Mouse (Mus musculus): ENCODE measurements around the gene Tmem238. TPM values are rescaled to one million over a fixed set of nuclear protein-coding genes. Genes with fewer than 3 reads are reported as not detected.

Tmem238 gene
- 0.76 TPM for polyA plus RNA-seq (2014; fragmentation: Illumina TruSeq; extraction: RNeasy Lipid Tissue Mini Kit (QIAGEN cat#74804); ENCODE audit: low read depth, low replicate concordance)

DNA sequence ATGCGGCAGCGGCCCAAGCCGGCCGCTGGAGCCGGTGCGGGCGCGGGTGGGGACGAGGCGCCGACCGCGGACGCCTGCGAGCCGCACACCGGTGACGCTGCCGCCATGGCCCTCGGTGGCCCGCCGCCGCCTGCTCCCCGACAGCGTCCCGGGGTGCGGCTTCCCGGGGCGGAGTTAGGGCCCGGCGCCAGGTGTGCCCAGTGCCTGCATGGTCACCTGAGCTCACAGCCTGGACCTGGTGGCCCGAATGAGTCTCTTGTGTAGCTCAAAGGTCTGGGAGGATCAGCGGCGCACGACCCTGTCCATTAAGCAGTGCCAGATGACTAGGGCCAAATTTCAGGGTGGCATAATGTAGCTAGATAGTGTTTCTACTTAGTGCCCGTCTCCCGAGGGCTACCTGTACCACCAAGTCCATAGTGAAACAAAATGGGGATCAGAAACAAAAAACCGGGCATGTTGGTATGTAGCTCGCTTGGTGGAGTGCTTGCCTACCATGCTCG is at the start of gene Tmem238:
Gene Tmem238 (minus strand): TSS at position 221 of the 500 bp plus-strand sequence.

DNA sequence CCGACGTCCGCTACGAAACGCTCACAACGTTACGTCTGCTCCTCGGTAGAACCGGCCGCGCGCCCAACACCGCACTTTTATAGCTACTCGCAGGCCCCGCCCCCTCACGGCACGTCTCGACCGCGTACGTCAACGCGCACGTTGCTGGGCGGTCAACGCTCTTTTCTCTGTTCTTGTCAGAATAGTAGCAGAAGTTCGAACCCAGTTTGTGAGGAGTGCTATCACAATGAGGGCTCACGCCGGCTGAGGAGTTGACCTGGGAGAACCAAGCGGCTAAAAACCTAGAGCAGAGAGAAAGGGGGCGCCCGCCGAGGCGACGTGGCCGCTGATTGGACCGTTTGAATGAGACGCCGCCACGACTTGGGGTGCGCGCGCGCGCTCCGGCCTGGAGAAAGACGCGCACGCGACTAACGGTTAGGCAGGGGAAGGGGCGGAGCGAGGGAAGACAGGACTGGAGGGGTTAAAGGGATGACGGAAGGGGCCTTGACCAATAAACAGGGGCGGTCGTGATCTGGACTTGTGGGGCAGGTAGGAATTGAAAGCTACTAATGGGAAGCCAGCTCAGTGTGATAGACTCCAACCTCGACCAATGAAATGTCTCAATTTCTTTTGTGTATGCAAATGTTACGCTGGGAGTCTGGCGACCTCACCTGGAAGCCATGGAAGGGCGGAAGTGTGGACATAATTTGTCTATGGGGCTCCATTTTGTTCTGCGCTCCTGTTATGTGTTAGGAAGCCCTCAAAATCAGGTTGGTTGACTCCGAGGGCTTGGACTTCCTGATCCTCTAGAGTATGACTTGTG is 23.0 kb upstream of the Tmem238 start, which contains the start of gene Ube2s:
Gene Ube2s (minus strand): TSS at position 288 of the 802 bp plus-strand sequence.

DNA sequence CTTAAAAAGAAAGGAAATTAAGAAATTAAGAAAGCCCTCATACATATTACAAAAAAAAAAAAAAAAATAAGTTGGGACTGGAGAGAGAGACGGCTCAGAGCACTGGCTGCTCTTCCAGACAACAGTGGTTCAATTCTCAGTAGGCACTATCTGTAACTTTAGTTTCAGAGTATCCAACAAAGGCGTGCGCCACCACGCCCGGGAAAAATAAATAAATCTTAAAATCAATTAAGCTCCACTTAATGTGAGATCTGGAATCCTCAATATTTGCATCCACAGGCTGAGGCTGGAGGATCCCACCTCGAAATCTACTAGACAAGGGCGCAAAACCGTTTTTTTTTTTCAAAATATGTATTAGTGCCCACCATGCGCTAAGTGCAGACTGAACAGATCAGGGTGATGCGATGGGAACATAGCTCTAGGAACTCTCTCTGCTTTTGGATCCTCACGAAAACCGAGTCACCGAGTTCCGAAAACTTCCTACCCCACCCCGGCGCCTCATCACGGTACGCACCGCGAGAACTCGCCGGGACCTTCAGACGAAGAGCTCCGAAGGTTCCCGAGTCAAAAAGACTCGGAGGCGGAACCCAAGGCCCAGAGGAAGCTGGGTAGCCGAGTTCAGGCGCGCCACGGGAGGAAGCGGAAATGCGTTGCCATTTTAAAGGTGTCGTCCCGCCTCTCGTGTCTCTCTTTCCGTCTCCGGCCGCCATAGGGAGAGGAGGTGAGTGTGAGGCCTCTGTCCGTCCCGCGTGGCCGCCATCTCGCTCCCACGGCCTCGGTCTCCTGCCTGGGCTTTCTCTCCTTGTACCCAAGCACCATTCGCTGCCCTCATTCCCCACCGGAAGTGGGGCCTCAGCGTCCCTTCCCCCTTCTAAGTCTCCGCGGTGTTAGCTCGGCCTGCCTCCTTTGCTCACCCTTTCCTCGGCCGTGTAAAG is 3.1 kb upstream of the Tmem238 start, which contains the start of gene Rpl28:
Gene Rpl28 (plus strand): TSS at position 597 of the 935 bp plus-strand sequence.

DNA sequence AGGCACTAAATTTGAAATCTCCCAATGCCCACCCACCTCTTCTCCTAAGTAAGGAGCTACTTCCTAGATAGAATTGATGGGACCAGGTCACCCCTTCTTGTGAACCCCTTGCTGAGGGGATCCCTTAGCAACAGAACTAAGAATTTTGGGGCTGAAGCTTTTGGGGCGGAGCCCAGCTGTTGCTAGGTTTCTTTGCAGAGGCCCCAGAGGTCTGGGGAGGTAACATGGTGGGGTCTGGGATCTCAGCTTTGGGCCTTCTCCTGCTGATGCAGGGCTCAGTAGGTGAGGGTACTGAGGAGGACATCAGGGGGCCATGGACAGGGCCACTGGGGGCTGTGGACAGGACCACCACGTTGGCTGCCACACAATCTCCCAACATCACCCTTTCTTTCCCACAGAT is 6.7 kb downstream of the Tmem238 start, which contains the start of the genes Il11 and Tmem190:
Gene Il11 (minus strand): TSS at position 101 of the 400 bp plus-strand sequence.
Gene Tmem190 (plus strand): TSS at position 179 of the 400 bp plus-strand sequence.

DNA sequence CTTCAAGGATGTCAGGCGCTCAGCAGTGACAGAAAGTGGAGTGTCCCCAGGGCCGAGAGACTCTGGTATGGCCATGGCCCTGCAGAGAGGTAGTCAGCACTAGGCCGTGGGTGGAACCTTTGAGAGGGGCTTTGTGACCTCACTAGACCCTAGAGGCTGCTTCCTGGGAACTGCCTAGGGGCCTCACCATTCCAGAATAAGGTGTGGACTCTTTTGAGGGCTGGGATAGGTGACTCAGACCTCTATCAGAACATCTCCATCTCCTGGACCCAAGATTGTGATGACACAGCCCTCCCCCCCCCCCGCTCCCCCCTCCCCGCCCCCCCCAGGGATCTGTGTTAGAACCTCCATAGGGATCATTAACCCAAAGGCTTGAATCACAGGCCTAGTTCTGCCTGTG is 18.3 kb downstream of the Tmem238 start, which contains the start of gene Fam71e2:
Gene Fam71e2 (minus strand): TSS at position 101 of the 400 bp plus-strand sequence.

DNA sequence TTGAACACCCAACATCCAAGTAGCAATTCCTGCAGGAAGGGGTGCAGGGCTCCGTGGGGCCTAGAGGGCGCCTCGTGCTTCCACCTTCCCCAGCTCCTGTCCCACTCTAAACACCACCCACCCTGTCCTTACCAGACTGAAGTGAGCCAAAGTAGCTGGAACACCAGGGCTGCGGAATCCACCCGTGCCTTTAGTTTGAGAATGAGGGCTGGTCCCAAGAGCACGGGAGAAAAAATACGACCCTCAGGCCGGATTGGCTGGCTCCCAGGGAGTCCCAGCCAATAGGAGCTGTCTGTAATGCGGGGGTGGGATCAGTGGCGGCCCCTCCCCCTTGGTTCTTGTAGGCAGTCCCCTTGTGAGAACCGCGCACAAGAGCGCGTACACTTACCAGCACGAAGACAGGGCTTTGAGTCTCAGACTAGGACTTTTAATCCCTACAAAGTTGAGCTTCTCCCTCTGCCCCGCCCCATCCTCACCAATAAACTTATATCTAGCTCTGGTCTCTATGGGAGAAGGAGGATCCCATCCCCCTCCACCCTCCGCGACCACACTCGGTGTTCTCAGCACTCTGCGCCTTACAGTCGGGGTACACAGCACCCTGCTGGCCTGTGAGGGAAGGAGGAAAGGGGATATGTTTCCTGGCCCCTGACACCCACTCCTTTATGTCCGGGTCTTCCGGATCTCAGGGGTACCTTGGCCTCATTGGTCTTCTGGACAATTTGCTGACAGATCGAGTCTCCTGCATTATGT is 36.5 kb downstream of the Tmem238 start, which contains the start of gene Cox6b2:
Gene Cox6b2 (minus strand): TSS at position 274 of the 750 bp plus-strand sequence.

DNA sequence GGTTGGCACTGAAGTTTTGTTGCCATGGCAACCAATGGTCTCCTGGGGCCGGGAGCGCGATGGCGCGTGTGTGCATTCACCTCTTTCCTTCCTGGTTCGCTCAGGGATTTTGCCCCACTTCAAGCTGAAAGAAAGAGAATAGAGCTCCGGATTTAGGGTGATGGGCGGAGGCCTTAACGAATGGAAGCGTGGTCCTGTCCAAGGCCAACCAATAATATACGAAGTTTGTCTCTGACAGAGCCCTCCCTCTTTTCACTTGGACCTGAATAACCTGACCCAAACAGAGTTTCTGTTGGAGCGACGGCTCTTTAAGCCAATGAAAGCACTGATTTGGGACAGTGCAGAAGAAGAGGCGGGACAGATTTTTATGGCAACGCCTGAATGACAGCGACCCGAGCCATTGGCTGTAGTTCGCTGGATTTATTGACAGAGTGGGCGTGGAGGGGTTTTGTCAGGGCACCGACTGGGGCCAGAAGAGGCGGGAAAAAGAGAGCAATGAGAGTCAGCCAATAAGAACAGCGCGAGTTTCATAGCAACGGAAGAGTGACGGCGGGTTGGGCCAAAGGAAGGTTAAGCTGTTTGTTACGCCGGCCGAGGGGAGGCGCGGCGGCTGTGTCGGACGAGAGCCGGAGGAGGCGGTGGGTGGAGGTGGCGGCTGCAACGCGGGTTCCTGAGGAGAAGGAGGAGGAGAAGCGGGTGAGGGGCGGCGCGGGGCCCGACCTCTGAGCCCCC is 49.7 kb downstream of the Tmem238 start, which contains the start of gene Kmt5c:
Gene Kmt5c (plus strand): TSS at position 572 of the 732 bp plus-strand sequence.

Other genes with a start within 250 kb of the Tmem238 start
- gene Syt5, start 242.1 kb downstream of the Tmem238 start, polyA plus RNA-seq (2014; fragmentation: Illumina TruSeq; extraction: RNeasy Lipid Tissue Mini Kit (QIAGEN cat#74804); ENCODE audit: low read depth, low replicate concordance), result 1.2 TPM
- not detected for gene Ptprh, start 185.6 kb downstream of the Tmem238 start, polyA plus RNA-seq (2014; fragmentation: Illumina TruSeq; extraction: RNeasy Lipid Tissue Mini Kit (QIAGEN cat#74804); ENCODE audit: low read depth, low replicate concordance)
- gene Tmem86b, start 158.2 kb downstream of the Tmem238 start, polyA plus RNA-seq (2014; fragmentation: Illumina TruSeq; extraction: RNeasy Lipid Tissue Mini Kit (QIAGEN cat#74804); ENCODE audit: low read depth, low replicate concordance), result 0.99 TPM
- gene Ppp6r1, start 130.6 kb downstream of the Tmem238 start, polyA plus RNA-seq (2014; fragmentation: Illumina TruSeq; extraction: RNeasy Lipid Tissue Mini Kit (QIAGEN cat#74804); ENCODE audit: low read depth, low replicate concordance), result 11.8 TPM
- not detected for gene Hspbp1, start 104.6 kb downstream of the Tmem238 start, polyA plus RNA-seq (2014; fragmentation: Illumina TruSeq; extraction: RNeasy Lipid Tissue Mini Kit (QIAGEN cat#74804); ENCODE audit: low read depth, low replicate concordance)
- gene Brsk1, start 99.1 kb downstream of the Tmem238 start, polyA plus RNA-seq (2014; fragmentation: Illumina TruSeq; extraction: RNeasy Lipid Tissue Mini Kit (QIAGEN cat#74804); ENCODE audit: low read depth, low replicate concordance), result 0.35 TPM
- not detected for gene Tmem150b, start 64.4 kb downstream of the Tmem238 start, polyA plus RNA-seq (2014; fragmentation: Illumina TruSeq; extraction: RNeasy Lipid Tissue Mini Kit (QIAGEN cat#74804); ENCODE audit: low read depth, low replicate concordance)
- gene Kmt5c, start 49.5 kb downstream of the Tmem238 start, polyA plus RNA-seq (2014; fragmentation: Illumina TruSeq; extraction: RNeasy Lipid Tissue Mini Kit (QIAGEN cat#74804); ENCODE audit: low read depth, low replicate concordance), result 1.4 TPM
- gene Cox6b2, start 36.6 kb downstream of the Tmem238 start, polyA plus RNA-seq (2014; fragmentation: Illumina TruSeq; extraction: RNeasy Lipid Tissue Mini Kit (QIAGEN cat#74804); ENCODE audit: low read depth, low replicate concordance), result not detected
- not detected for gene Fam71e2, start 18.4 kb downstream of the Tmem238 start, polyA plus RNA-seq (2014; fragmentation: Illumina TruSeq; extraction: RNeasy Lipid Tissue Mini Kit (QIAGEN cat#74804); ENCODE audit: low read depth, low replicate concordance)
- not detected for gene Il11, start 6.8 kb downstream of the Tmem238 start, polyA plus RNA-seq (2014; fragmentation: Illumina TruSeq; extraction: RNeasy Lipid Tissue Mini Kit (QIAGEN cat#74804); ENCODE audit: low read depth, low replicate concordance)
- gene Tmem190, start 6.7 kb downstream of the Tmem238 start, polyA plus RNA-seq (2014; fragmentation: Illumina TruSeq; extraction: RNeasy Lipid Tissue Mini Kit (QIAGEN cat#74804); ENCODE audit: low read depth, low replicate concordance), result not detected
- 12.7 TPM for gene Rpl28, start 3.2 kb upstream of the Tmem238 start, polyA plus RNA-seq (2014; fragmentation: Illumina TruSeq; extraction: RNeasy Lipid Tissue Mini Kit (QIAGEN cat#74804); ENCODE audit: low read depth, low replicate concordance)
- 4.3 TPM for gene Ube2s, start 22.9 kb upstream of the Tmem238 start, polyA plus RNA-seq (2014; fragmentation: Illumina TruSeq; extraction: RNeasy Lipid Tissue Mini Kit (QIAGEN cat#74804); ENCODE audit: low read depth, low replicate concordance)
- 1.0 TPM for gene Shisa7, start 55.0 kb upstream of the Tmem238 start, polyA plus RNA-seq (2014; fragmentation: Illumina TruSeq; extraction: RNeasy Lipid Tissue Mini Kit (QIAGEN cat#74804); ENCODE audit: low read depth, low replicate concordance)
- gene Isoc2b, start 80.6 kb upstream of the Tmem238 start, polyA plus RNA-seq (2014; fragmentation: Illumina TruSeq; extraction: RNeasy Lipid Tissue Mini Kit (QIAGEN cat#74804); ENCODE audit: low read depth, low replicate concordance), result 3.3 TPM
- 2.7 TPM for gene Isoc2a, start 87.5 kb upstream of the Tmem238 start, polyA plus RNA-seq (2014; fragmentation: Illumina TruSeq; extraction: RNeasy Lipid Tissue Mini Kit (QIAGEN cat#74804); ENCODE audit: low read depth, low replicate concordance)
- not detected for gene Gm36210, start 116.9 kb upstream of the Tmem238 start, polyA plus RNA-seq (2014; fragmentation: Illumina TruSeq; extraction: RNeasy Lipid Tissue Mini Kit (QIAGEN cat#74804); ENCODE audit: low read depth, low replicate concordance)
- gene Zfp628, start 125.6 kb upstream of the Tmem238 start, polyA plus RNA-seq (2014; fragmentation: Illumina TruSeq; extraction: RNeasy Lipid Tissue Mini Kit (QIAGEN cat#74804); ENCODE audit: low read depth, low replicate concordance), result not detected
- gene Nat14, start 132.4 kb upstream of the Tmem238 start, polyA plus RNA-seq (2014; fragmentation: Illumina TruSeq; extraction: RNeasy Lipid Tissue Mini Kit (QIAGEN cat#74804); ENCODE audit: low read depth, low replicate concordance), result 1.2 TPM
- not detected for gene Ssc5d, start 136.1 kb upstream of the Tmem238 start, polyA plus RNA-seq (2014; fragmentation: Illumina TruSeq; extraction: RNeasy Lipid Tissue Mini Kit (QIAGEN cat#74804); ENCODE audit: low read depth, low replicate concordance)
- not detected for gene Sbk2, start 174.8 kb upstream of the Tmem238 start, polyA plus RNA-seq (2014; fragmentation: Illumina TruSeq; extraction: RNeasy Lipid Tissue Mini Kit (QIAGEN cat#74804); ENCODE audit: low read depth, low replicate concordance)
- gene Sbk3, start 181.5 kb upstream of the Tmem238 start, polyA plus RNA-seq (2014; fragmentation: Illumina TruSeq; extraction: RNeasy Lipid Tissue Mini Kit (QIAGEN cat#74804); ENCODE audit: low read depth, low replicate concordance), result not detected
- gene Zfp579, start 206.5 kb upstream of the Tmem238 start, polyA plus RNA-seq (2014; fragmentation: Illumina TruSeq; extraction: RNeasy Lipid Tissue Mini Kit (QIAGEN cat#74804); ENCODE audit: low read depth, low replicate concordance), result 7.5 TPM
- not detected for gene Zfp524, start 224.8 kb upstream of the Tmem238 start, polyA plus RNA-seq (2014; fragmentation: Illumina TruSeq; extraction: RNeasy Lipid Tissue Mini Kit (QIAGEN cat#74804); ENCODE audit: low read depth, low replicate concordance)
- gene Fiz1, start 225.0 kb upstream of the Tmem238 start, polyA plus RNA-seq (2014; fragmentation: Illumina TruSeq; extraction: RNeasy Lipid Tissue Mini Kit (QIAGEN cat#74804); ENCODE audit: low read depth, low replicate concordance), result 12.4 TPM
- gene Gm44973, start 225.8 kb upstream of the Tmem238 start, polyA plus RNA-seq (2014; fragmentation: Illumina TruSeq; extraction: RNeasy Lipid Tissue Mini Kit (QIAGEN cat#74804); ENCODE audit: low read depth, low replicate concordance), result not detected
- 4.8 TPM for gene Zfp865, start 230.7 kb upstream of the Tmem238 start, polyA plus RNA-seq (2014; fragmentation: Illumina TruSeq; extraction: RNeasy Lipid Tissue Mini Kit (QIAGEN cat#74804); ENCODE audit: low read depth, low replicate concordance)
- gene Ccdc106, start 230.9 kb upstream of the Tmem238 start, polyA plus RNA-seq (2014; fragmentation: Illumina TruSeq; extraction: RNeasy Lipid Tissue Mini Kit (QIAGEN cat#74804); ENCODE audit: low read depth, low replicate concordance), result not detected
- gene 4632433K11Rik, start 244.5 kb upstream of the Tmem238 start, polyA plus RNA-seq (2014; fragmentation: Illumina TruSeq; extraction: RNeasy Lipid Tissue Mini Kit (QIAGEN cat#74804); ENCODE audit: low read depth, low replicate concordance), result 4.7 TPM
- 3.0 TPM for gene Zfp784, start 248.8 kb upstream of the Tmem238 start, polyA plus RNA-seq (2014; fragmentation: Illumina TruSeq; extraction: RNeasy Lipid Tissue Mini Kit (QIAGEN cat#74804); ENCODE audit: low read depth, low replicate concordance)

Measured in adrenal gland, adult 10 weeks (tissue).